Mouse (Mus musculus): ENCODE results near the gene 1700001J03Rik. TPM values are rescaled to one million over a fixed set of nuclear protein-coding genes. Genes with fewer than 3 reads are reported as not detected.
"Not testable (repeated sequence)": the region's sequence is repeated elsewhere in the genome, so short reads cannot be mapped to it uniquely, and the experiment has no call there.

Gene 1700001J03Rik
- total RNA-seq (2021): not detected

- intact Hi-C loops (cut with DNase I): loop anchor here (5.0 kb wide), 1 partner anchor 232 kb away; no protein-coding TSS in a partner anchor
These were observed at the start of gene 1700001J03Rik for GRCm38 (mm10) chr5:146185204-146185603. TSS of gene 1700001J03Rik (minus strand) at chr5:146185304.

GRCm38 (mm10) chr5:146234336-146234735 lies 49.2 kb upstream of the 1700001J03Rik start:
- intact Hi-C loops (cut with DNase I): loop anchor here (5.0 kb wide), 2 partner anchors 33 to 68 kb away; no protein-coding TSS in a partner anchor

More at GRCm38 (mm10) chr5:146185204-146185603, at the start of gene 1700001J03Rik:
- DNase-seq: not testable (repeated sequence)

GRCm38 (mm10) chr5:146232816-146233215 lies 47.7 kb upstream of the 1700001J03Rik start:
- DNase-seq: no peak
- intact Hi-C loops (cut with DNase I): loop anchor here (5.0 kb wide), 2 partner anchors 34 to 69 kb away; no protein-coding TSS in a partner anchor

More at GRCm38 (mm10) chr5:146234336-146234735, 49.2 kb upstream of the 1700001J03Rik start:
- no peak for DNase-seq

GRCm38 (mm10) chr5:146232056-146232675 lies 47.1 kb upstream of the 1700001J03Rik start:
- no peak for DNase-seq
- intact Hi-C loops (cut with DNase I): loop anchor here (5.0 kb wide), 2 partner anchors 35 to 70 kb away; no protein-coding TSS in a partner anchor

- intact Hi-C loops (cut with DNase I): loop anchor here (5.0 kb wide), 2 partner anchors 36 to 71 kb away; no protein-coding TSS in a partner anchor
- peak in 1 of 2 experiments; percentile 38 for DNase-seq
These were observed 46.5 kb upstream of the 1700001J03Rik start for GRCm38 (mm10) chr5:146231655-146231996.

GRCm38 (mm10) chr5:146230864-146231654 lies 46.0 kb upstream of the 1700001J03Rik start, which contains the start of gene Cdk8:
TSS of gene Cdk8 (plus strand) at chr5:146231230.
- peak; percentile 87 to 94 for DNase-seq
- intact Hi-C loops (cut with DNase I): loop anchor here (5.0 kb wide), 2 partner anchors 36 to 71 kb away; no protein-coding TSS in a partner anchor

GRCm38 (mm10) chr5:146229869-146230650 lies 45.0 kb upstream of the 1700001J03Rik start:
- DNase-seq: no peak

GRCm38 (mm10) chr5:146227496-146227895 lies 42.4 kb upstream of the 1700001J03Rik start:
- no peak for DNase-seq
- intact Hi-C loops (cut with DNase I): loop anchor here (10.0 kb wide), 2 partner anchors 607 to 1973 kb away; partner anchors contain the start of gene Rpl21

More at GRCm38 (mm10) chr5:146229869-146230650, 45.0 kb upstream of the 1700001J03Rik start:
- intact Hi-C loops (cut with DNase I): loop anchor here (5.0 to 10.0 kb wide), 4 partner anchors 37 to 1975 kb away; partner anchors contain the start of gene Rpl21

- intact Hi-C loops (cut with DNase I): loop anchor here (5.0 to 10.0 kb wide), 3 partner anchors 64 to 1969 kb away; partner anchors contain the start of gene Rpl21
- DNase-seq: no peak
These were observed 38.7 kb upstream of the 1700001J03Rik start for GRCm38 (mm10) chr5:146223786-146224185.

- intact Hi-C loops (cut with DNase I): loop anchor here (5.0 to 10.0 kb wide), 3 partner anchors 66 to 1967 kb away; partner anchors contain the start of gene Rpl21
These were observed 36.6 kb upstream of the 1700001J03Rik start for GRCm38 (mm10) chr5:146221722-146222121.

GRCm38 (mm10) chr5:146220879-146221714 lies 36.0 kb upstream of the 1700001J03Rik start, which contains the start of gene Rnf6:
TSS of gene Rnf6 (minus strand) at chr5:146221555.
- intact Hi-C loops (cut with DNase I): loop anchor here (5.0 to 10.0 kb wide), 3 partner anchors 66 to 1966 kb away; partner anchors contain the start of gene Rpl21
- DNase-seq: peak; percentile 88

More at GRCm38 (mm10) chr5:146221722-146222121, 36.6 kb upstream of the 1700001J03Rik start:
- DNase-seq: no peak

- intact Hi-C loops (cut with DNase I): loop anchor here (5.0 to 10.0 kb wide), 3 partner anchors 67 to 1966 kb away; partner anchors contain the start of gene Rpl21
- no peak for DNase-seq
These were observed 35.4 kb upstream of the 1700001J03Rik start for GRCm38 (mm10) chr5:146220501-146220878.

- no peak for DNase-seq
- intact Hi-C loops (cut with DNase I): no loop called here
These were observed 20.4 kb upstream of the 1700001J03Rik start for GRCm38 (mm10) chr5:146205537-146205936.

GRCm38 (mm10) chr5:146203921-146204320 lies 18.8 kb upstream of the 1700001J03Rik start:
- intact Hi-C loops (cut with DNase I): no loop called here
- no peak for DNase-seq

GRCm38 (mm10) chr5:146200580-146200979 lies 15.5 kb upstream of the 1700001J03Rik start:
- DNase-seq: no peak
- intact Hi-C loops (cut with DNase I): no loop called here

GRCm38 (mm10) chr5:146199540-146199939 lies 14.4 kb upstream of the 1700001J03Rik start:
- intact Hi-C loops (cut with DNase I): no loop called here
- DNase-seq: no peak

GRCm38 (mm10) chr5:146199073-146199472 lies 14.0 kb upstream of the 1700001J03Rik start:
- intact Hi-C loops (cut with DNase I): no loop called here
- DNase-seq: no peak

GRCm38 (mm10) chr5:146193360-146193759 lies 8.3 kb upstream of the 1700001J03Rik start:
- intact Hi-C loops (cut with DNase I): no loop called here
- no peak for DNase-seq

Measured in heart, postnatal 36 days (tissue).